Mouse (Mus musculus) midbrain, embryonic 12.5 days (tissue): ENCODE results near the gene Vcl. TPM values are rescaled to one million over a fixed set of nuclear protein-coding genes. Genes with fewer than 3 reads are reported as not detected.

ENCODE experiments used
- ATAC-seq: fragments of 200-750 bp; cut with Nextera tagmentation; 2 replicates; pipeline ENCODE4 v1.8.0; 2017; ENCODE audit warnings: low read depth, moderate TSS enrichment, moderate library complexity; ENCODE audit not compliant: low FRiP score
- H3K27ac ChIP-seq: fragments of 300-500 bp; sonication (generic); replicated peaks from 2 replicates; pipeline ENCODE4 v1.5.1; 2016; ENCODE audit warnings: mild to moderate bottlenecking
- H3K27me3 ChIP-seq: fragments of 300-500 bp; sonication (generic); 2 replicates; pipeline ENCODE4 v1.6.1; 2016; ENCODE audit warnings: mild to moderate bottlenecking
- H3K36me3 ChIP-seq: fragments of 300-500 bp; sonication (generic); 2 replicates; pipeline ENCODE4 v1.6.1; 2016
- H3K4me1 ChIP-seq: fragments of 300-500 bp; sonication (generic); 2 replicates; pipeline ENCODE4 v1.6.1; 2016
- H3K4me2 ChIP-seq: fragments of 300-500 bp; sonication (generic); replicated peaks from 2 replicates; pipeline ENCODE4 v1.6.1; 2016; ENCODE audit warnings: mild to moderate bottlenecking, moderate library complexity
- H3K4me3 ChIP-seq: fragments of 300-500 bp; sonication (generic); 2 replicates; pipeline ENCODE4 v1.5.1; 2016; ENCODE audit warnings: mild to moderate bottlenecking
- H3K9ac ChIP-seq: fragments of 300-500 bp; sonication (generic); replicated peaks from 2 replicates; pipeline ENCODE4 v1.6.1; 2016; ENCODE audit warnings: mild to moderate bottlenecking, moderate library complexity
- H3K9me3 ChIP-seq: fragments of 300-500 bp; sonication (generic); 2 replicates; pipeline ENCODE4 v1.6.1; 2016; ENCODE audit warnings: mild to moderate bottlenecking
- WGBS: fragments of 180-500 bp; shearing (Covaris S2); methylation state at CpG from one replicate; pipeline ENCODE4 v1.1.7; 2016; 5-methylcytosine and 5-hydroxymethylcytosine counted together
- polyA plus RNA-seq: library from polyadenylated mRNA; unstranded; fragments of >200 nt; fragmentation: Nextera tagmentation; extraction: Ambion mirVana; gene quantifications from 2 replicates; pipeline ENCODE4 v1.2.1, GENCODE M21; 2016

The Vcl gene
- polyA plus RNA-seq, 1 experiment from 2014 or later: 26.3 TPM

GRCm38 (mm10) chr14:21076501-21077194 lies 147.4 kb downstream of the Vcl start:
- no peak overlapping the region for H3K27ac ChIP-seq

GRCm38 (mm10) chr14:21077939-21078338 lies 148.7 kb downstream of the Vcl start:
- Histone ChIP-seq H3K4me3 (no peak overlapping the region), H3K9ac (no peak overlapping the region), H3K4me2 (no peak overlapping the region), H3K36me3 (no peaks in the 10 kb centered on the region), H3K27me3 (peaks cover 6% of the 10 kb centered on the region; the same call in 1 of the 2 replicates), H3K9me3 (no peaks in the 10 kb centered on the region), H3K27ac (no peak overlapping the region), H3K4me1 (peaks cover 5% of the 10 kb centered on the region)
- WGBS: 91% methylated on average over 4 of the region's 4 CpGs
- no peak for ATAC-seq

More at GRCm38 (mm10) chr14:21076501-21077194, 147.4 kb downstream of the Vcl start:
- Histone ChIP-seq H3K27me3 (peaks cover 6% of the 10 kb centered on the region; the same call in 1 of the 2 replicates), H3K4me2 (peak overlapping the region; percentile 80), H3K4me3 (peak overlapping the region; percentile 66), H3K4me1 (peaks cover 5% of the 10 kb centered on the region), H3K9me3 (no peaks in the 10 kb centered on the region), H3K9ac (peak overlapping the region; percentile 66), H3K36me3 (no peaks in the 10 kb centered on the region)
- WGBS: 52% methylated on average over 7 of the region's 7 CpGs
- peak; percentile 48; the same call in 1 of the 2 replicates for ATAC-seq

- peaks cover 5% of the 10 kb centered on the region for H3K4me1 ChIP-seq
- H3K27me3 ChIP-seq: peaks cover 6% of the 10 kb centered on the region; the same call in 1 of the 2 replicates
- H3K36me3 ChIP-seq: no peaks in the 10 kb centered on the region
- no peak overlapping the region for H3K9ac ChIP-seq
- H3K27ac ChIP-seq: no peak overlapping the region
- no peaks in the 10 kb centered on the region for H3K9me3 ChIP-seq
- no peak for ATAC-seq
- H3K4me2 ChIP-seq: no peak overlapping the region
- no peak overlapping the region for H3K4me3 ChIP-seq
Measured at GRCm38 (mm10) chr14:21078511-21078910, 149.3 kb downstream of the Vcl start.

GRCm38 (mm10) chr14:21082823-21083222 lies 153.6 kb downstream of the Vcl start:
- no peaks in the 10 kb centered on the region for H3K27me3 ChIP-seq
- H3K4me3 ChIP-seq: no peak overlapping the region
- H3K9ac ChIP-seq: no peak overlapping the region
- no peaks in the 10 kb centered on the region; the same call in 1 of the 2 replicates for H3K4me1 ChIP-seq
- H3K9me3 ChIP-seq: no peaks in the 10 kb centered on the region
- WGBS: 73% methylated on average over 1 of the region's 1 CpGs
- H3K36me3 ChIP-seq: no peaks in the 10 kb centered on the region
- no peak overlapping the region for H3K4me2 ChIP-seq
- no peak overlapping the region for H3K27ac ChIP-seq
- ATAC-seq: no peak

Other genes starting within 250 kb of the Vcl start
- gene Fut11, start 234.4 kb upstream of the Vcl start, polyA plus RNA-seq: 26.8 and 27.0 TPM in 2 replicates
- gene Chchd1, start 226.4 kb upstream of the Vcl start, polyA plus RNA-seq: 225 and 253 TPM in 2 replicates
- 47.6 and 48.9 TPM in 2 replicates for gene Zswim8, start 221.8 kb upstream of the Vcl start, polyA plus RNA-seq
- 25.0 and 29.8 TPM in 2 replicates for gene Ndst2, start 194.8 kb upstream of the Vcl start, polyA plus RNA-seq
- gene Camk2g, start 135.3 kb upstream of the Vcl start, polyA plus RNA-seq: 56.8 and 57.1 TPM in 2 replicates
- gene Plau, start 92.7 kb upstream of the Vcl start, polyA plus RNA-seq: 0.29 and 0.34 TPM in 2 replicates
- 121 TPM in 2 replicates for gene Ap3m1, start 123.1 kb downstream of the Vcl start, polyA plus RNA-seq
- gene Adk, start 123.2 kb downstream of the Vcl start, polyA plus RNA-seq: 84.3 and 84.7 TPM in 2 replicates